Mouse (Mus musculus) T-cell, adult 2 months (primary cell): ENCODE results near the gene Cntnap4.

Experiments used
- DNase-seq: peaks from one replicate; pipeline ENCODE4 v3.0.0; 2022; ENCODE audit warnings: low spot score

The Cntnap4 gene

DNA sequence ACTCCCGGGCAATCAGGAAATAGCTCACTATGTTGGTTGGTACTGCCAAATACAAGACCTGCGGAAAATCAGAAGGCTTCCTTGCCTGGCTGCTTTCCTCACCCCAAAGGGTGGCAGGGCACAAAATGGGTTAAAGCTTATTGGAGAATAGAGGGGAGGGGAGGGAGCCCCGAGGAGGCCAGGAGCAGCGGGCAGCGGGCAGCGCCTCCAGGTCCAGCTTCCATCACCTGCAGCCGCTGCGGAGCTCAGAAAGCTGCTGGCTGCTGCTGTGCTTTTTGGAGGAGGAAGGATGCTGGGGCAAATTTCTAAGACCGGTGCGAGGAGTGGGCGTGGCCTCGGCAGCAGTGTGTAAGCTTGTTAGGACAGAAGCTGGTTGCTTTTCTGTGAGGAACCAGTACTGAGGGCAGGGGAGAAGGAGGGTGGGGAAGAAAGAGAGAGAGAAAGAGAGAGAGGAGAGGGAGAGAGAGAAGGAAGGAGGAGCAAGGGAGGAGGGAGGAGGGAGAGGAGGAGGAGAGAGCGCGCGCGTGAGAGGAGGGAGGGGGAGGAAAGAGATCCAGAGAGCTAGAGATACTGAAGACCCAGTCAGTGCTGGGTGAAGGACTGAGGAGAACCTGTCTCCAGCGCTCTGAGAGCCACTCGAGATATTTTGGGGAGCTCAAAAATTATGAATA, at the start of gene Cntnap4:
Gene Cntnap4, plus strand, starts transcription at position 573 of the 671 bp plus-strand sequence.
- DNase-seq: no peak

DNA sequence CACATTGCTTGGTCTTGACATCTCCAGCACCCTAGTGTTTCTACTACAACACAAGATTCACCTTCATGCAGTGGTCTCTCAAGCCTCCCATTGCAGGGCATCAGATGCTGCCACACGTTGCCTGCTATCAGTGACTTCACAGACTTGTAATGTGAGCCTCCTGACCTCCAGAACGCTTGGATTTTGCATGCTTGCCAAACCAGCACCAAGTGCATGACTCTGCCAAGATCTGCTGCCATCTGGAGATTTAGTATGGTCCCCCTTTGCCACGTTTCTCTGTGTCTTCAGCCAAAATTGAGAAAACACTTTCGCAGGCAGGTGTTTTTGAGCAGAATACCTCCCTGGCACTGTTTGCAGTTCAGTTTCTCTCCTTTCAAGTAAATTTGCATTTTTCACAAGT, 12.5 kb upstream of the Cntnap4 start:
- no peak for DNase-seq

- DNase-seq: no peak
These were observed 698 bp downstream of the Cntnap4 start for GRCm38 (mm10) chr8:112570541-112570940.

DNA sequence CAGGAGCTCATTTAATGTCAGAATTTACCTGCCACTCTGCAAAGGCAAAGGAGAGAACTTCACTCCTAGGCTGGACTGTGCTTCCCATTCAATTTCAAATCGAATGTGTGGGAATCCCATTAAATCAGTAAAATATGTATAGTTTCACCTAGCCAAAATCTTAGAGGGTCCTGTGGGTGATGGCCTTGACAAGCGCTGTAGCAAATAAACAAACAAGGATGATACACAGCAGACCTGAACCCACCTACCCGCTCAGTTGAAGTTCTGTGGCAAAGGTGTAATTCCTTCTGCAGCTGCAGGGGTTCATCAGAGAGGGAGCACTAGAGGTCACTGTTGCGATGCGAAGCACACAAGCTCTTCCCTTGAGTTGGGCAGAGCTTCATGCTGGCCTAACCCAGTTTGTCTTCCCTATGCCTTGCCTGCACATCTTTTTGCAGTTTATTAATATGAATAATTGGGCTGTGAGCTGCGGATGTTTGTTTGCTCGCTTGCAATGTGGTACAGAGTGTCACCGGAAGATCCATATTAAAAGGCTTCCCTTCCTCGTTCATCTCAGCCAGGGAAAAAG, 1.6 kb downstream of the Cntnap4 start:
- no peak for DNase-seq

GRCm38 (mm10) chr8:112581473-112581872, 11.6 kb downstream of the Cntnap4 start:
- DNase-seq: no peak

DNA sequence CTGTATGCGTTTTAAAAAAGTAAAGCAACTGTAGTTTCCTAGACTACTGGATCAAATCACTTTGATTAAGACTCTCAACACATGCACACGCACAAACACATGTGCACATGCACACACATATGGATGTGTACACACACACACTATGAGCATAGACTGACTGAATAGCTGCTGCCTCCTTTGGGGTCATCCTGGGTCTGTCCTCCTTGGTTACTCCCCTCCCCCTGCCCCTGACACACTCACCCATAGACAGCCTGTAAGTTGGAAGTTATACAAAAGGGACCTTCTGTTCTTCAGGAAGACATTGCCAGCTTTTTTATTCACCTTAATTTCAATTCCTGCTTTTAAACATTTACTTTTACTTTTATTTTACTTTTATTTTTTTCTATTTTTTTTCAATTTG, 13.6 kb downstream of the Cntnap4 start:
- DNase-seq: no peak

DNA sequence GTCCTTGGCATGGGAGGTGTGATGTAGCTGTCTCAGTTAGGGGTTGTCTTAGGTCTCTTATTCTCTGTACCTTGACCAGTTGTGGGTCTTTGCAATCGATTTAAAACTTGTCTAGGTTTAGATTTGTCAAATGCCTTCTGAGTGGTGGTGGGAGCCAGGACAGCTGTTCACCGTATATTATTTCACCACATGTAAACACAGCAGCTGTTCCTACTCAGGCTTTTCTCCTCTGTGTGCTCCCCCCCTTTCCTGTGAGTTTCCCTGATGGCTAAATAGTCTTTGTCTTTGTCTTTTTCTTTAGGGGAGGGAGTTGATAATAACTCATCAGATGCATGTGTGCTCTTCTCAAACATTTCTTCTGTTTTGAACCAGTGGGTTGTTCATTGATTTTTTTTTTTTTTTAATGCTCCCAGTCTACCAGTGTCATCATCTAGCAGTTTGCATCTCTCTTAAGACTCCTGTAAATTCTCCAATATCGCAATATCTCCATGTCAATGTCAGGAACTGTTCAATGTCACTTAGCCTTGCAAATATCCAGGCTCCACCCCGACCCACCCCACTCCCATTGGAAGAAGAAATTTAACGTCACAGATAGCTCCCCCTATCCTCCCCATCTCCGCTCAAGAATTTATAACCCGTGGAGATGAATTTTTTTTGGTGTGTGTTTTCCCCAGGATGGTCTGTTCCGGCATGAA, 18.7 kb downstream of the Cntnap4 start:
- no peak for DNase-seq

DNA sequence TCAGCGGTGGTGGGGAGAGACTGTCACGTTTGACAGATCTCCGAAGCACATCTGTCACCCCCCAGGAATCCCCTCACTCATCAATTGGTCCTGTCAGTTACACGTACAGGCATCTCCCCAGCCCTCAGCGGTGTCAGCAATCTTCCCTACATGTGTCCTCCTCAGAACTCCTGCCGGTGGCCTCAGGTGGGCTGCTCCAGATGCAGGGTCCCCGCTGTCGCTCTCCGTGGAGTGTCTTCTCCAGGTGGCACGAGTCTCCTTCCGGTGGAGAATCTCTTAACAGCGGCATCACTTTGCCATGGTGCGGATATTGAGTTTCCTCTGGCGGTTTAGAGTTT, 19.2 kb downstream of the Cntnap4 start:
- DNase-seq: no peak

DNA sequence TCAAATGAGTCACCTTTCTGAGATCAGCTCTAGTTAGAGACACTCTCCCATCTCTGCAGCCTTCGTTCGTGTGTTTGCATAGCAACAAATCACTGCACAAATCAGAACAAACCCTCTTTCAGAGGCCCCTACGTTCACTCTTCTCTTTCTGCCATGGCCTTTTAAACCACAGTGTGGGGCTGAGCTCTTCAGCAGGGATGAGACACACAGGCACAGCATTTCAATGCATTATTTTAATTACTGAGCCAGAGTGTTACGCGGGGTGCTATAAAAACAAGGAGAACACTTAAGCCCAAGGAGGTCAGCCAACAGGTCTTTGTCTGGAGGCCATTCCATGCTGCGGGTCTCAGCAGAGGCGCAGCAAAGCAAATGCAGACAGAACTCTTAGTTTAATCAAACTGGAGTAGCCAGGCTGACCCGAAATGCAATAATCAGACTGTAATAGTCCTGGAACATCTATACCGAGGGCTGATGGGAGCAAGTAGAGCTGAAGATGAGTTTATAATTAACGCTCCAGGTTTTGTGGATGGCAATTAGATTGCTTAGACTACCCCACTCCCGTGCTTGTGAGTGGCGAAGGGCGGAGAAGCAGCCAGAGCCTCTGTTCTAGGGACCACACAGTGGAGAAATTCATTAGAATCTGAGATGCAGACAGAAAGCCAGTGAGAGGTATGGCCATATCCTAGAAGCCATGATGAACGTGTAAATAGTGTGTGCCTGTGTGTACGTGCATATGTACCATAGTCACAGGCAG, 26.4 kb downstream of the Cntnap4 start:
- no peak for DNase-seq

- no peak for DNase-seq
These were observed 30.1 kb downstream of the Cntnap4 start for GRCm38 (mm10) chr8:112599975-112600374.

DNA sequence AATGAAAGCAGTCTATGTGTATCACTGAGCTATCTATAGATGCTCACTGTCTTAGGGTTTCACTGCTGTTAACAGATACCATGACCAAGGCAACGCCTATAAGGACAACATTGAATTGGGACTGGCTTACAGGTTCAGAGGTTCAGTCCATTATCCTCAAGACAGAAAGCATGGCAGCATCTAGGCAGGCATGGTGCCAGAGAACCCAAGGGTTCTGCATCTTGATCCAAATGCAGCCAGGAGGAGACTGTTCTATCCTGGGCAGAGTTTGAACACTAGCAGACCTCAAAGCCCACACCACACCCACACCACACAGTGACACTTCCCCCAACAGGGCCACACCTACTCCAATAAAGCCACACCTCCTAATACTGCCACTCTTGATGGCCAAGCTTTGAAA, 31.3 kb downstream of the Cntnap4 start:
- DNase-seq: no peak

- DNase-seq: no peak
These were observed 40.3 kb downstream of the Cntnap4 start for GRCm38 (mm10) chr8:112610121-112610520.

- no peak for DNase-seq
These were observed 58.9 kb downstream of the Cntnap4 start for GRCm38 (mm10) chr8:112628791-112629190.

GRCm38 (mm10) chr8:112652657-112653056, 82.8 kb downstream of the Cntnap4 start:
- DNase-seq: no peak

DNA sequence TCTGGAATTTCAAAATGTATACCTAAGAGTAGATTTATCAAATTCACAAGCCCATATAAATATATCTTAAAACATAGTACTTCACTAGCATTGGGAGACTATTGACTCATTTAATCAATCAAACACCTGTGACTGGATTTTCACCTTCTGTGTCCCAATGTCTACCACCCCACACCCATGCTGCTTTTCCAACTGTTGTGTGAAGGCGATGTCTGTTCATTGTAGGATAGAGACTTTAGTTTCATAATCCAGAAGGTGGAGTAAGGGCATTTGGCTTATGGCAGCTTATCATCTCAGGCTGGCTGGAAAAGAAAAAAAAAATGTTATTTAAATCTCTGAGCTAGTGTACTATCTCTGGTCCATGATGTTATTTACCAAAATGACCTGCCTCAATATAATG, 83.4 kb downstream of the Cntnap4 start:
- no peak for DNase-seq

DNA sequence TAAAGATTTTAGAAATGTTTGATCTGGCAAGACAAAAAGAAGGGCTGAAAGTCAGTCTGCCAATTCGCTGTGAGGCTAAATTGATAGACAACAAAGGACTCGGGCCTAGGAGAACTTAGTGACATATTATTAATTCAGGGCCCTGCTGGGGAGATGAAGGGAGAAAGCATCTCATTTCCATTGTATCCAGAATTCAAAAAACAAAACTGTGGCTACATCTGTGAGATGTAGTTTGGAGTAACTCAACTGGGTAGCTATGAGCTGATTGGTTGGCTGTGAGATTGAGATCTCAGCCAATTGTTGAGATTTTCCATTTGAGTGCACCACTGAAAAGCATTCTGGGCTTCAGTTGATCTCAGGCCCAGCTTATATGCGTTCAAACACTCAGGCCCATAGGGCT, 84.2 kb downstream of the Cntnap4 start:
- no peak for DNase-seq

- DNase-seq: no peak
These were observed 94.2 kb downstream of the Cntnap4 start for GRCm38 (mm10) chr8:112664067-112664466.

DNA sequence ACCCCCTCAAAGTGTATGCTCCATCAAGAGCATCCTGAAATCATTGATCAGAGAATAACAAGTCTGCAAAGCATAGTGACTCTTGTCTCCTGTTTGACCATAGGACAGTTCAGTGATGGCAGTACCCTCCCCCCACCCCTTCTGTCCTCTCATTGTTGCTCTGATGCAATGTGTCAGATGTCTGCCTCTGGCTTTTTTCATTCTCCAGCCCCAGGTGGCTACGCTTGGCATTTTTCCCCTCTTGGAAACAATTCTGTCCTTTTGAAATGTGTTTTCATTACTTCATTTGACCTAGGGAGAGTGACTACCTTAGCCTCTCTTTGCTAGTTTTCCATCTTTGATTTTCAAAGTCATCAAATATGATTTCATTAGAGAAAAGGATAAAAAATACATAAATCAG, 104.8 kb downstream of the Cntnap4 start:
- DNase-seq: no peak

DNA sequence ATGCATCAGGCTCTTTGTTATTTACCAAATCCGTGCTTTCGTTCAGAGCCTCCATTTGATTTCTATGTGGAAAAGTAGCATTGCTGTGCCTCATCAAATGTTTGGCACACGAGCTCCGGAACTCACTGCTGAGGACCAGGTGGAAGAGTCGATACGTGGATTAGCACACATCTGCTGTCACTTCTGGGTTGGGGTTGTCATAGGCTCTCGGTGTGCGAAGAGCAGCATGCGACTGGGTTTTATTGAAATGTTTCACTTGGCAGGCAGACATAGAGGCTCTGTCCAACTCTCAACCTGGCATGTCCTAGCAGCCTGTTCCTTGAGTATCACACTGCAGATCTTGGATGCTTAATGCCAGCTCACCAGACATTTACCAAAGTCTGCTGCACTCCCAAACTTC, 111.9 kb downstream of the Cntnap4 start:
- no peak for DNase-seq

- no peak for DNase-seq
These were observed 125.9 kb downstream of the Cntnap4 start for GRCm38 (mm10) chr8:112695708-112696107.

DNA sequence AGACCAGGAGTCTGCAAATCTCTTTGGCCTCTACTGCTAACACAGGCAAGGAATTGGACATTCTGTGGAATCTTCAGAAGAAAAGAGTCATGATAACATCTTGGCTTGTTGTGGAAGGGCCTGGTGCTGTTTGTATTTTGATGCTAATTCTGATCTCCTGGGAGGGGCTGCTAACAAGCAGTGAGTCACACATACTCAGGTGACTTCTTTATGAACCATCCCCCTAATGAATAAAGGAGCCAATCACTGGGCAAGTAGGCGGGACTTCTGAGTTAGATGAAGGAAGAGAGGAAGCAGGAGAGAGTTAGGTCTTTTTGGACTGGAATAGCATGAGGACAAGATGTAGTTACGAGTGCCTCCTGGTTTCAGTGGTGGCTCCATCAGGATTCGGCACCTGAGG, 128.3 kb downstream of the Cntnap4 start:
- no peak for DNase-seq

GRCm38 (mm10) chr8:112716982-112717381, 147.1 kb downstream of the Cntnap4 start:
- DNase-seq: no peak

DNA sequence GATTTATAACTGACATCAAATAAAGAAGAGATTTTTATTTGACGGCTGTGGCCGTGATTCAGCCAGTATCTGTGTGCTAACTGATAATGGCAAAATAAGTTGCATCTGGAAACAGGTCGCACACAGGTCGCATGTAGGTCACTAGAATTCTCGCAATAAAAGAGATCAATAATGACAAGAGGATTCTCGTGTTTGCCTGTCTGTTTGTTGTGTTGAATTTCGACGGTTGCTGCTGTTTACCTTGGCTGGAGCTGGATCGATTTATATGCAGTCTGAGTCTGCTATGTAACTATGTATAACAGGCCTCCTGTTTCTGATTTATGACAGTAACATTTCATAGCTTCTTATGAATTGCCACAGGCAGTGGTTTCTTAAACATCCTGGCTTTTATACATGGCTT, 155.1 kb downstream of the Cntnap4 start:
- no peak for DNase-seq
